In genomic region chr11:46348416-46348815, GRCm38 (mm10) we compare ENCODE assay signal across 28 mouse cellular contexts. TPM values are rescaled to one million over a fixed set of nuclear protein-coding genes. Genes with fewer than 3 reads are reported as not detected.
"Had no signal": no experiment of that assay in that cellular context is flagged by ENCODE, and none has a peak within 500 bp of the region (broad histone marks: within the 10 kb centered on the region; RNA-seq: fewer than 3 reads in every experiment).

No protein-coding gene starts in this region.

- DNase-seq: kidney, adult 2 months; kidney, postnatal 25 days; layer of hippocampus, postnatal 36 days; liver, postnatal 0 days; lung, embryonic 14.5 days; right cerebral cortex, adult 18-20 months; right cerebral cortex, postnatal 14 days; right cerebral cortex, postnatal 4 days; thymus, adult 18-20 months; thymus, postnatal 36 days had no signal

- ATAC-seq: liver, postnatal 0 days; lung, postnatal 0 days; midbrain, embryonic 15.5 days had no signal

- H3K36me3 ChIP-seq: limb, embryonic 12.5 days; limb, embryonic 15.5 days; midbrain, embryonic 12.5 days; midbrain, embryonic 15.5 days; neural tube, embryonic 12.5 days; neural tube, embryonic 15.5 days had no signal

- H3K27me3 ChIP-seq: limb, embryonic 12.5 days; limb, embryonic 15.5 days; midbrain, embryonic 12.5 days; midbrain, embryonic 15.5 days; neural tube, embryonic 12.5 days; neural tube, embryonic 15.5 days had no signal

RNA-seq across cellular contexts. Expression of gene Itk, which starts 40.9 kb away (rescaled TPM):
- polyA plus RNA-seq: limb, embryonic 12.5 days; midbrain, embryonic 15.5 days; neural tube, embryonic 12.5 days; neural tube, embryonic 15.5 days had no signal

RNA-seq across cellular contexts. Expression of gene Fam71b, which starts 47.9 kb away (rescaled TPM):
- total RNA-seq: layer of hippocampus, adult 8-10 months; layer of hippocampus, postnatal 10 days; layer of hippocampus, postnatal 36 days; left cerebral cortex, adult 2 months; left cerebral cortex, postnatal 10 days; left cerebral cortex, postnatal 36 days had no signal
- polyA plus RNA-seq: kidney, embryonic 14.5 days; kidney, postnatal 0 days; limb, embryonic 12.5 days; limb, embryonic 15.5 days; liver, embryonic 11.5 days; liver, postnatal 0 days; lung, embryonic 14.5 days; lung, postnatal 0 days; macrophage; midbrain, embryonic 12.5 days; midbrain, embryonic 15.5 days; neural tube, embryonic 12.5 days; neural tube, embryonic 15.5 days; stomach, embryonic 16.5 days; urinary bladder, adult 2 months had no signal
